Mouse (Mus musculus) C2C12 (cell line): ENCODE measurements at regions not wholly inside any gene's neighbourhood (a gene's known extent, or its start where the extent isn't known, plus 50 kb on each side); places are given as distances from the start of the nearest gene placed in this dataset.

Experiments
- CTCF ChIP-seq: IDR thresholded peaks from one replicate; pipeline ENCODE4 v1.5.1; 2011; ENCODE audit not compliant: control insufficient read depth, insufficient read depth, insufficient read length
- MAX ChIP-seq: IDR thresholded peaks from one replicate; pipeline ENCODE4 v1.6.1; 2011; ENCODE audit warnings: mild to moderate bottlenecking, control low read depth
- MYOD1 ChIP-seq: IDR thresholded peaks from one replicate; pipeline ENCODE4 v1.6.1; 2011; ENCODE audit warnings: low read depth; ENCODE audit not compliant: control insufficient read depth, insufficient read length
- USF1 ChIP-seq: IDR thresholded peaks from one replicate; pipeline ENCODE4 v1.6.1; 2011; ENCODE audit warnings: low read depth, mild to moderate bottlenecking, control low read depth, moderate library complexity

GRCm38 (mm10) chr8:118023451-118023850, 221.7 kb upstream of the Mphosph6 start:
- no peak for TF ChIP-seq CTCF
- TF ChIP-seq MYOD1 = no peak
- no peak for TF ChIP-seq MAX
- TF ChIP-seq USF1 = no peak
